ENCODE assay signal across 10 mouse cellular contexts in the genomic region with DNA sequence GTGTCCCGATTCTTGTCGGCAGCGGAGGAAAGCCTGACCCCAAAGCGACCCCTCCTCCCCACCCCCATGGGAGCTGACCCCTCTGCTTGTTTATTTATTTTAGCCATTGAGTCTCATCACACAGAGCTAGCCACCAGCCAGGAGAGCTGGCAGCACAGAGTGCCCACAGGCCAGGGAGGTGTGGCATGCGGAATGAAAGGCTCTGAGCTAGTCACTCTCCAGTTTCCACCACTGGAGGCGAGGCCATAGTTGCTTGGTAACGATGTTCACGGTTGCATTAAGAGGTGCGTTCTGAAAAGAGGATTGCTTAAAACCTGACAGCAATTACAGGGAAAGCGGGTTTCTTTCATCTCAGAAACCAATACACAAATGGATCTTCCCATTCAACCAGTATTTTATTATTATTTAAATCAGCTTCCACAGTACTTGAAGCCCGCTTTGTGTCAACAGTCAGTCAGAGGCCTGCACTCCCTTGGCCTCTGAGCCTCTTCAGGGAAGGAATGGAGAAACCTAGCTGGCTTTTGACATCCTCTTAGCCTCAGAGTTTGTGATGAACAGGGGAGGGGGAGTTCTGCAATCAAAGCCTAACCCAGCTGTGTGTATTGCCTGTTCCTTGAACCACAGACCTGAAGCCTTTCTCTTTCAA.
DNase-seq lines count a peak whose midpoint lies in the region; ATAC-seq lines count a peak whose summit lies in the region.
"Had no signal": no experiment of that assay in that cellular context is flagged by ENCODE, and none has a peak within 500 bp of the region (broad histone marks: within the 10 kb centered on the region; RNA-seq: fewer than 3 reads in every experiment).

No protein-coding gene starts in this region.

- 8% methylated on average over 11 of the region's 11 CpGs for WGBS in embryonic facial prominence, embryonic 13.5 days
- 6% methylated on average over 11 of the region's 11 CpGs for WGBS in hindbrain, embryonic 16.5 days
- 6% methylated on average over 11 of the region's 11 CpGs for WGBS in neural tube, embryonic 13.5 days
- 27% methylated on average over 11 of the region's 11 CpGs for WGBS in heart, embryonic 10.5 days

- no peaks in the 10 kb centered on the region for H3K36me3 ChIP-seq in embryonic facial prominence, embryonic 13.5 days
- H3K36me3 ChIP-seq in hindbrain, embryonic 16.5 days (ENCODE audit: control insufficient read depth, insufficient read depth, low read length) = no peaks in the 10 kb centered on the region
- H3K36me3 ChIP-seq in neural tube, embryonic 13.5 days = no peaks in the 10 kb centered on the region
- no peaks in the 10 kb centered on the region for H3K36me3 ChIP-seq in heart, embryonic 10.5 days
- H3K36me3 ChIP-seq: stomach, embryonic 15.5 days had no signal

- DNase-seq in layer of hippocampus, adult 8-10 months (ENCODE audit: low spot score in 2 of 2) = peak; percentile 23 to 30
- no peak for DNase-seq in layer of hippocampus, postnatal 25 days (ENCODE audit: extremely low spot score in 1 of 2, low spot score in 1 of 2)
- DNase-seq in B cell, adult 2 months = no peak
- DNase-seq in heart, embryonic 10.5 days (ENCODE audit: low spot score) = no peak

- ATAC-seq in embryonic facial prominence, embryonic 13.5 days (ENCODE audit: insufficient number of reproducible peaks, insufficient read depth, low FRiP score, low TSS enrichment, low read depth) = peak; percentile 61; the same call in 1 of the 2 replicates
- ATAC-seq in hindbrain, embryonic 16.5 days = peak; percentile 91
- ATAC-seq in neural tube, embryonic 13.5 days (ENCODE audit: low read depth) = peak; percentile 75
- ATAC-seq in megakaryocyte-erythroid progenitor cell, adult 5-6 weeks (replicated peaks; ENCODE audit: low FRiP score, low TSS enrichment, poor library complexity, severe bottlenecking) = no peak

- H3K4me2 ChIP-seq in embryonic facial prominence, embryonic 13.5 days = 0 out of 2 replicates have a peak overlapping the region, but pooled peaks have one; percentile 14
- H3K4me2 ChIP-seq in hindbrain, embryonic 16.5 days (ENCODE audit: low read length) = no peak overlapping the region
- H3K4me2 ChIP-seq in neural tube, embryonic 13.5 days = no peak overlapping the region
- H3K4me2 ChIP-seq: stomach, embryonic 15.5 days had no signal

- H3K27me3 ChIP-seq in embryonic facial prominence, embryonic 13.5 days = peaks cover 3% of the 10 kb centered on the region; the same call in 1 of the 2 replicates
- peaks cover 10% of the 10 kb centered on the region; the same call in 1 of the 2 replicates for H3K27me3 ChIP-seq in hindbrain, embryonic 16.5 days (replicated peaks; ENCODE audit: control insufficient read depth, insufficient read depth, low read length)
- H3K27me3 ChIP-seq in neural tube, embryonic 13.5 days = peaks cover 39% of the 10 kb centered on the region
- H3K27me3 ChIP-seq in heart, embryonic 10.5 days (ENCODE audit: insufficient read depth, poor library complexity, severe bottlenecking) = peaks cover 27% of the 10 kb centered on the region
- H3K27me3 ChIP-seq: stomach, embryonic 15.5 days had no signal

- H3K4me1 ChIP-seq in embryonic facial prominence, embryonic 13.5 days = peaks cover 7% of the 10 kb centered on the region; the same call in 1 of the 2 replicates
- peaks cover 11% of the 10 kb centered on the region for H3K4me1 ChIP-seq in hindbrain, embryonic 16.5 days (ENCODE audit: control insufficient read depth, insufficient read depth, low read depth, low read length)
- peaks cover 21% of the 10 kb centered on the region for H3K4me1 ChIP-seq in neural tube, embryonic 13.5 days (replicated peaks)
- H3K4me1 ChIP-seq in heart, embryonic 10.5 days = peaks cover 19% of the 10 kb centered on the region

- H3K9ac ChIP-seq in embryonic facial prominence, embryonic 13.5 days = no peak overlapping the region
- no peak overlapping the region for H3K9ac ChIP-seq in hindbrain, embryonic 16.5 days (ENCODE audit: low read depth, low read length)
- H3K9ac ChIP-seq in neural tube, embryonic 13.5 days = no peak overlapping the region
- H3K9ac ChIP-seq: stomach, embryonic 15.5 days had no signal

- no peak overlapping the region for H3K27ac ChIP-seq in embryonic facial prominence, embryonic 13.5 days
- H3K27ac ChIP-seq in hindbrain, embryonic 16.5 days (ENCODE audit: low read depth, low read length) = no peak overlapping the region
- H3K27ac ChIP-seq in neural tube, embryonic 13.5 days (replicated peaks) = no peak overlapping the region
- no peak overlapping the region for H3K27ac ChIP-seq in heart, embryonic 10.5 days
- H3K27ac ChIP-seq: stomach, embryonic 15.5 days had no signal

- no peaks in the 10 kb centered on the region for H3K9me3 ChIP-seq in embryonic facial prominence, embryonic 13.5 days
- H3K9me3 ChIP-seq in hindbrain, embryonic 16.5 days (ENCODE audit: control insufficient read depth, low read length) = no peaks in the 10 kb centered on the region
- no peaks in the 10 kb centered on the region for H3K9me3 ChIP-seq in neural tube, embryonic 13.5 days
- no peaks in the 10 kb centered on the region for H3K9me3 ChIP-seq in heart, embryonic 10.5 days
- H3K9me3 ChIP-seq: stomach, embryonic 15.5 days had no signal

- H3K4me3 ChIP-seq in embryonic facial prominence, embryonic 13.5 days = no peak overlapping the region
- H3K4me3 ChIP-seq in hindbrain, embryonic 16.5 days (ENCODE audit: low read length) = no peak overlapping the region
- H3K4me3 ChIP-seq in neural tube, embryonic 13.5 days = no peak overlapping the region
- no peak overlapping the region for H3K4me3 ChIP-seq in heart, embryonic 10.5 days
- H3K4me3 ChIP-seq: erythroblast, embryonic 14.5 days; stomach, embryonic 15.5 days had no signal

Comparison
In these comparisons a context has a peak if more than half of its experiments do, and no peak if none do; other contexts are left out.
1. DNase-seq: peak in layer of hippocampus, adult 8-10 months (2 of 2); none in layer of hippocampus, postnatal 25 days (0 of 2), B cell, adult 2 months (0 of 2) and heart, embryonic 10.5 days (single experiment).